Mouse (Mus musculus) CH12.LX (cell line): ENCODE measurements around the gene Krtap26-1.

Experiments used
- CHD1 ChIP-seq: IDR thresholded peaks from 2 replicates; pipeline ENCODE4 v1.6.1; 2012; ENCODE audit warnings: low read depth, low read length, improper control_type of control experiment, inconsistent platforms
- CHD2 ChIP-seq: IDR thresholded peaks from 2 replicates; pipeline ENCODE4 v1.6.1; 2011; ENCODE audit warnings: low read length, improper control_type of control experiment
- CTCF ChIP-seq, 2 experiments: IDR thresholded peaks in 1 of 2; conservative IDR thresholded peaks in 1 of 2; 2 replicates each; pipeline ENCODE4 v1.5.1; 2011 to 2012; ENCODE audit warnings: low read depth in 2 of 2, low read length in 2 of 2, improper control_type of control experiment in 1 of 2, inconsistent platforms in 1 of 2, mild to moderate bottlenecking in 1 of 2, moderate library complexity in 1 of 2
- EP300 ChIP-seq: IDR thresholded peaks from 2 replicates; pipeline ENCODE4 v1.6.1; 2011; ENCODE audit warnings: low read length, improper control_type of control experiment
- HCFC1 ChIP-seq: IDR thresholded peaks from 2 replicates; pipeline ENCODE4 v1.6.1; 2012; ENCODE audit warnings: low read depth, mild to moderate bottlenecking, inconsistent platforms, low read length, improper control_type of control experiment
- MXI1 ChIP-seq: IDR thresholded peaks from 2 replicates; pipeline ENCODE4 v1.6.1; 2011; ENCODE audit warnings: mild to moderate bottlenecking, low read depth, low read length, improper control_type of control experiment
- NELFE ChIP-seq: IDR thresholded peaks from 2 replicates; pipeline ENCODE4 v1.6.1; 2011; ENCODE audit warnings: low read depth, low read length, improper control_type of control experiment
- POLR2A ChIP-seq: IDR thresholded peaks from 2 replicates; pipeline ENCODE4 v1.6.1; 2011; ENCODE audit warnings: low read depth, mild to moderate bottlenecking, improper control_type of control experiment, low read length
- POLR2AphosphoS2 ChIP-seq: IDR thresholded peaks from 2 replicates; pipeline ENCODE4 v1.6.1; 2011; ENCODE audit warnings: low read depth, low read length, improper control_type of control experiment
- TBP ChIP-seq: conservative IDR thresholded peaks from 2 replicates; pipeline ENCODE4 v1.6.1; 2011; ENCODE audit warnings: low read depth, low read length, improper control_type of control experiment
- ZKSCAN1 ChIP-seq: IDR thresholded peaks from 2 replicates; pipeline ENCODE4 v1.6.1; 2012; ENCODE audit warnings: low read depth, inconsistent platforms, low read length, improper control_type of control experiment, borderline replicate concordance
- ZNF384 ChIP-seq: IDR thresholded peaks from 2 replicates; pipeline ENCODE4 v1.6.1; 2012; ENCODE audit warnings: low read depth, low read length, improper control_type of control experiment, inconsistent platforms

GRCm38 (mm10) chr16:88600303-88600702 lies 47.3 kb downstream of the Krtap26-1 start:
- TF ChIP-seq POLR2A (no peak), POLR2AphosphoS2 (no peak), EP300 (no peak), CTCF (conservative IDR thresholded peaks at IDR 0.05 in 1 of 2, IDR thresholded peaks at IDR 0.05 in 1 of 2; ENCODE audit: low read depth in 2 of 2, low read length in 2 of 2) (no peak), TBP (no peak), MXI1 (no peak), ZKSCAN1 (no peak), HCFC1 (no peak), CHD2 (no peak), NELFE (no peak), CHD1 (no peak), ZNF384 (no peak)
